Mouse (Mus musculus): ENCODE results near the gene Frmd4b. TPM values are rescaled to one million over a fixed set of nuclear protein-coding genes. Genes with fewer than 3 reads are reported as not detected.
A peak's percentile ranks its signal among the peaks of the same experiment; 100 is the strongest.

The Frmd4b gene
- polyA plus RNA-seq, 1 experiment: 15.6 TPM

DNA sequence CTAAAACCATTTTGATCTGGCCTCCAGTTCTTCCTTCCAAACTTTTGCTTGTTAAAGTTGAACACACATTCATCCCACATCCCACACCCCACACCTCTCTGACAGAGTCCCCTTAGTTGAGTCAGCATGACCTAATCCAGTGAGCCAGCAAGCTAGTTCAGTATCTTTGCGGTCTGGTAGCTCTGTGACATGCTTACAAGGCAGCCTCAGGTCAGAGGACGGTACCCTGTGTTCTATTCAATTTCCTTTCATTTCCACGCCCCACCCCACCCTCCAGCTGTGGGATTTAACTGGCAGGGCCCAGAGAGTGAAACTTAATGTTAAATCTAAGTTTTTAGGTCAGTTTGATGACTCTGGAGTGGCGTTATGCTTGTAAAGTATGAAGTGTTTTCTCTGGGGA lies 170.3 kb downstream of the Frmd4b start:
- H3K4me3 ChIP-seq (replicated peaks; ENCODE audit: insufficient read depth, low read depth, low read length): no peak overlapping the region
- 66% methylated on average over 4 of the region's 4 CpGs for WGBS

GRCm38 (mm10) chr6:97444145-97444544 lies 173.2 kb downstream of the Frmd4b start:
- TF ChIP-seq POLR2A (IDR thresholded peaks at IDR 0.05; ENCODE audit: borderline replicate concordance, insufficient read depth, low read length) (no peak), CTCF (IDR thresholded peaks at IDR 0.05; ENCODE audit: borderline replicate concordance, insufficient read depth, low read depth, low read length) (no peak)
- no peaks in the 10 kb centered on the region for H3K4me1 ChIP-seq (ENCODE audit: control insufficient read depth, insufficient read depth, low read length)
- 76% methylated on average over 5 of the region's 5 CpGs for WGBS
- no peak overlapping the region for H3K4me3 ChIP-seq (replicated peaks; ENCODE audit: insufficient read depth, low read depth, low read length)
- DNase-seq: no peak
- H3K27ac ChIP-seq (ENCODE audit: insufficient read depth, low read length): no peak overlapping the region
- no peaks in the 10 kb centered on the region for H3K27me3 ChIP-seq (ENCODE audit: control insufficient read depth, insufficient read depth, low read length)

More for the DNA sequence above, 170.3 kb downstream of the Frmd4b start:
- no peak for DNase-seq
- Histone ChIP-seq H3K27ac (ENCODE audit: insufficient read depth, low read length) (no peak overlapping the region), H3K27me3 (ENCODE audit: control insufficient read depth, insufficient read depth, low read length) (no peaks in the 10 kb centered on the region), H3K4me1 (ENCODE audit: control insufficient read depth, insufficient read depth, low read length) (no peaks in the 10 kb centered on the region)
- TF ChIP-seq CTCF (IDR thresholded peaks at IDR 0.05; ENCODE audit: borderline replicate concordance, insufficient read depth, low read depth, low read length) (no peak), POLR2A (IDR thresholded peaks at IDR 0.05; ENCODE audit: borderline replicate concordance, insufficient read depth, low read length) (no peak)

DNA sequence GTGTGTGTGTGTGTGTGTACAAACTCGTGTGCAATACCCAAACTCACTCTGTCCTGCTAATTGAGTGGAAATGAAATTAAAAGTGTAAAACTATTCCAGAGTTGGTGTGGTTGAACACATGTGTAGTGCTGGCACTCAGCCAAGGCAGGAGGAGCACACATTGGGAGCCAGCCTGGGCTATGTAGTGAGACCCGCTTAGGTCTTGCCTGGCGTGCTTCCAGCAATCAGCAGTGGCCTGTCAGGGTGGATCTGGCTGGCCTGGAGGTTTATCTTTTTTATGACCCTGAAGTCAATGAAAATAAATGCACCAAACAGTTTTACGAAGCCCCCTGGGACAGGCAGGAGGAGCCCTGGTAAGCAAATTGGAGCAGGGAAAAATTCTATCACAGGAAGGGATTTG lies 173.8 kb downstream of the Frmd4b start:
- no peaks in the 10 kb centered on the region for H3K27me3 ChIP-seq (ENCODE audit: control insufficient read depth, insufficient read depth, low read length)
- no peaks in the 10 kb centered on the region for H3K4me1 ChIP-seq (ENCODE audit: control insufficient read depth, insufficient read depth, low read length)
- no peak overlapping the region for H3K4me3 ChIP-seq (replicated peaks; ENCODE audit: insufficient read depth, low read depth, low read length)
- no peak for TF ChIP-seq CTCF (IDR thresholded peaks at IDR 0.05; ENCODE audit: borderline replicate concordance, insufficient read depth, low read depth, low read length)
- no peak for TF ChIP-seq POLR2A (IDR thresholded peaks at IDR 0.05; ENCODE audit: borderline replicate concordance, insufficient read depth, low read length)
- no peak overlapping the region for H3K27ac ChIP-seq (ENCODE audit: insufficient read depth, low read length)
- peak in 1 of 2 experiments; percentile 8 for DNase-seq
- WGBS: 43% methylated on average over 4 of the region's 4 CpGs

DNA sequence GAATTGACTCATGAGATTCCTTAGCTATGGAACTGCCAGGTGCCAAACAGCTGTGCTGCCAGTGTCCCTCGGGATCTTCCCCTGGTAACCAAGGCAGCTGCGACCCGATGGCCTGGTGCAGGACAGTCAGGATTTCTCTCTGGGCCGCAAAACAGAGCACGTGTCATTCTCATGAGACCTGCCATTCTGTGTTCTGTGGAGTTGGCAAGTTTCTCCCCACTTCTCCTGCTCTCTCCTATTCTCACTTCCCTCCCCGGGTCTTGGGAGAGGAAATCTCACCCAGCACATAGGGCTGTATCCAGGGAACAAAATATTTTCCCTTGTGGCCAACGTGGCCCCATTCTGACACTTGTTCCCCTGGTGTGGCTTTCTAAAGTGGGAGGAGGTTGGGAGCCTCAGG lies 176.0 kb downstream of the Frmd4b start:
- Histone ChIP-seq H3K27me3 (ENCODE audit: control insufficient read depth, insufficient read depth, low read length) (no peaks in the 10 kb centered on the region), H3K4me3 (replicated peaks; ENCODE audit: insufficient read depth, low read depth, low read length) (no peak overlapping the region), H3K4me1 (ENCODE audit: control insufficient read depth, insufficient read depth, low read length) (no peaks in the 10 kb centered on the region), H3K27ac (ENCODE audit: insufficient read depth, low read length) (no peak overlapping the region)
- no peak for DNase-seq
- TF ChIP-seq POLR2A (IDR thresholded peaks at IDR 0.05; ENCODE audit: borderline replicate concordance, insufficient read depth, low read length) (no peak), CTCF (IDR thresholded peaks at IDR 0.05; ENCODE audit: borderline replicate concordance, insufficient read depth, low read depth, low read length) (no peak)
- WGBS: 33% methylated on average over 7 of the region's 7 CpGs

GRCm38 (mm10) chr6:97438918-97439645 lies 178.3 kb downstream of the Frmd4b start:
- no peak for DNase-seq
- no peaks in the 10 kb centered on the region for H3K4me1 ChIP-seq (ENCODE audit: control insufficient read depth, insufficient read depth, low read length)
- H3K27me3 ChIP-seq (ENCODE audit: control insufficient read depth, insufficient read depth, low read length): no peaks in the 10 kb centered on the region
- 60% methylated on average over 16 of the region's 16 CpGs for WGBS
- no peak overlapping the region for H3K27ac ChIP-seq (ENCODE audit: insufficient read depth, low read length)
- H3K4me3 ChIP-seq (replicated peaks; ENCODE audit: insufficient read depth, low read depth, low read length): no peak overlapping the region
- TF ChIP-seq POLR2A (IDR thresholded peaks at IDR 0.05; ENCODE audit: borderline replicate concordance, insufficient read depth, low read length): no peak
- TF ChIP-seq CTCF (IDR thresholded peaks at IDR 0.05; ENCODE audit: borderline replicate concordance, insufficient read depth, low read depth, low read length): no peak

DNA sequence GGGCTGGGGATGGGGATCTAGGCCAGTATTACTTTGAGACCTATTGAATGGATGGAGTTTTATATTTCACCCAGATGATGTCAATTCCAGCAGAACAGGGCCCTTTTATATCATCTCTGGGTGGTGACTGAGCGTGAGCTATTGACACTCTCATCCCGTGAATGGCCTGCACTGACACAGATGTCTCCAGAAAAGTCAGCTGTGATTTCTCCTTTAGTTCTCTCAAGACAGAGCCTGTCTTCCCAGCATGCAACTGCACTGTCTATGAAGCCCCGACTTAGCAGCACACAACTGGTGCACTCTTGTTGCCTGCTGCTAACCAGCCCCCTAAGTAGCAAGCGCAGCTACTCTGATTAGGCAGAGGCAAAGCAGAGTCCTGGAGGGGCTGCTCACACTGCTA lies 182.6 kb downstream of the Frmd4b start:
- WGBS: 67% methylated on average over 4 of the region's 4 CpGs
- no peak overlapping the region for H3K4me3 ChIP-seq (replicated peaks; ENCODE audit: insufficient read depth, low read depth, low read length)
- no peaks in the 10 kb centered on the region for H3K27me3 ChIP-seq (ENCODE audit: control insufficient read depth, insufficient read depth, low read length)
- TF ChIP-seq POLR2A (IDR thresholded peaks at IDR 0.05; ENCODE audit: borderline replicate concordance, insufficient read depth, low read length) (no peak), CTCF (IDR thresholded peaks at IDR 0.05; ENCODE audit: borderline replicate concordance, insufficient read depth, low read depth, low read length) (no peak)
- H3K27ac ChIP-seq (ENCODE audit: insufficient read depth, low read length): peak overlapping the region; percentile 20; the same call in 1 of the 2 replicates
- H3K4me1 ChIP-seq (ENCODE audit: control insufficient read depth, insufficient read depth, low read length): no peaks in the 10 kb centered on the region
- DNase-seq: no peak

GRCm38 (mm10) chr6:97431309-97432004 lies 185.9 kb downstream of the Frmd4b start:
- Histone ChIP-seq H3K27ac (ENCODE audit: insufficient read depth, low read length) (no peak overlapping the region), H3K4me3 (replicated peaks; ENCODE audit: insufficient read depth, low read depth, low read length) (no peak overlapping the region), H3K27me3 (ENCODE audit: control insufficient read depth, insufficient read depth, low read length) (no peaks in the 10 kb centered on the region), H3K4me1 (ENCODE audit: control insufficient read depth, insufficient read depth, low read length) (no peaks in the 10 kb centered on the region)
- 82% methylated on average over 10 of the region's 10 CpGs for WGBS
- DNase-seq: no peak
- TF ChIP-seq POLR2A (IDR thresholded peaks at IDR 0.05; ENCODE audit: borderline replicate concordance, insufficient read depth, low read length) (no peak), CTCF (IDR thresholded peaks at IDR 0.05; ENCODE audit: borderline replicate concordance, insufficient read depth, low read depth, low read length) (no peak)

- Histone ChIP-seq H3K27ac (ENCODE audit: insufficient read depth, low read length) (no peak overlapping the region), H3K4me1 (ENCODE audit: control insufficient read depth, insufficient read depth, low read length) (no peaks in the 10 kb centered on the region), H3K4me3 (replicated peaks; ENCODE audit: insufficient read depth, low read depth, low read length) (no peak overlapping the region), H3K27me3 (ENCODE audit: control insufficient read depth, insufficient read depth, low read length) (no peaks in the 10 kb centered on the region)
- TF ChIP-seq CTCF (IDR thresholded peaks at IDR 0.05; ENCODE audit: borderline replicate concordance, insufficient read depth, low read depth, low read length): no peak
- no peak for DNase-seq
- WGBS: 76% methylated on average over 6 of the region's 6 CpGs
Measured at GRCm38 (mm10) chr6:97430519-97430918, 186.8 kb downstream of the Frmd4b start.

Measured in cerebellum, adult 2 months (tissue).